Mouse (Mus musculus): ENCODE data around the gene Gm49320. TPM values are rescaled to one million over a fixed set of nuclear protein-coding genes. Genes with fewer than 3 reads are reported as not detected.

Gm49320 gene
- polyA plus RNA-seq, 1 experiment from 2014 or later: 0.73 TPM

- 19% methylated on average over 15 of the region's 15 CpGs for WGBS
- peak; percentile 2 for ATAC-seq
- H3K36me3 ChIP-seq (ENCODE audit: control insufficient read depth, insufficient read depth, low read length): no peaks in the 10 kb centered on the region; the same call in 1 of the 2 replicates
Observed at GRCm38 (mm10) chr8:4237814-4238433, 741 bp upstream of the Gm49320 start.

GRCm38 (mm10) chr8:4239193-4239890, 677 bp downstream of the Gm49320 start:
- Histone ChIP-seq H3K4me3 (ENCODE audit: low read depth, low read length) (peak overlapping the region; percentile 79), H3K4me2 (ENCODE audit: low read length) (peak overlapping the region; percentile 77), H3K9me3 (replicated peaks; ENCODE audit: control insufficient read depth, low read length, poor library complexity, severe bottlenecking) (no peaks in the 10 kb centered on the region), H3K27ac (ENCODE audit: low read length) (peak overlapping the region; percentile 91), H3K4me1 (ENCODE audit: control insufficient read depth, insufficient read depth, low read length) (peaks cover 25% of the 10 kb centered on the region), H3K27me3 (ENCODE audit: control insufficient read depth, insufficient read depth, low read depth, low read length) (no peaks in the 10 kb centered on the region), H3K36me3 (ENCODE audit: control insufficient read depth, insufficient read depth, low read length) (peaks cover 12% of the 10 kb centered on the region), H3K9ac (ENCODE audit: low read depth, low read length) (peak overlapping the region; percentile 84)
- WGBS: 15% methylated on average over 19 of the region's 19 CpGs
- ATAC-seq: peak; percentile 43

More at GRCm38 (mm10) chr8:4237814-4238433, 741 bp upstream of the Gm49320 start:
- peak overlapping the region; percentile 65 for H3K9ac ChIP-seq (ENCODE audit: low read depth, low read length)
- H3K4me3 ChIP-seq (ENCODE audit: low read depth, low read length): peak overlapping the region; percentile 79
- H3K4me2 ChIP-seq (ENCODE audit: low read length): peak overlapping the region; percentile 75
- H3K4me1 ChIP-seq (ENCODE audit: control insufficient read depth, insufficient read depth, low read length): peaks cover 25% of the 10 kb centered on the region
- H3K9me3 ChIP-seq (replicated peaks; ENCODE audit: control insufficient read depth, low read length, poor library complexity, severe bottlenecking): no peaks in the 10 kb centered on the region
- peak overlapping the region; percentile 83 for H3K27ac ChIP-seq (ENCODE audit: low read length)
- H3K27me3 ChIP-seq (ENCODE audit: control insufficient read depth, insufficient read depth, low read depth, low read length): no peaks in the 10 kb centered on the region

GRCm38 (mm10) chr8:4245061-4245460, 6.4 kb downstream of the Gm49320 start:
- WGBS: 94% methylated on average over 5 of the region's 5 CpGs

GRCm38 (mm10) chr8:4245737-4246136, 7.1 kb downstream of the Gm49320 start:
- Histone ChIP-seq H3K36me3 (ENCODE audit: control insufficient read depth, insufficient read depth, low read length) (peaks cover 35% of the 10 kb centered on the region), H3K9ac (ENCODE audit: low read depth, low read length) (no peak overlapping the region), H3K27ac (ENCODE audit: low read length) (no peak overlapping the region), H3K4me1 (ENCODE audit: control insufficient read depth, insufficient read depth, low read length) (peaks cover 5% of the 10 kb centered on the region), H3K4me2 (ENCODE audit: low read length) (no peak overlapping the region), H3K27me3 (ENCODE audit: control insufficient read depth, insufficient read depth, low read depth, low read length) (no peaks in the 10 kb centered on the region), H3K9me3 (replicated peaks; ENCODE audit: control insufficient read depth, low read length, poor library complexity, severe bottlenecking) (no peaks in the 10 kb centered on the region), H3K4me3 (ENCODE audit: low read depth, low read length) (no peak overlapping the region)
- WGBS: 80% methylated on average over 13 of the region's 13 CpGs
- ATAC-seq: no peak

More at GRCm38 (mm10) chr8:4245061-4245460, 6.4 kb downstream of the Gm49320 start:
- no peak for ATAC-seq
- Histone ChIP-seq H3K9ac (ENCODE audit: low read depth, low read length) (no peak overlapping the region), H3K4me2 (ENCODE audit: low read length) (no peak overlapping the region), H3K4me1 (ENCODE audit: control insufficient read depth, insufficient read depth, low read length) (peaks cover 11% of the 10 kb centered on the region), H3K9me3 (replicated peaks; ENCODE audit: control insufficient read depth, low read length, poor library complexity, severe bottlenecking) (no peaks in the 10 kb centered on the region), H3K4me3 (ENCODE audit: low read depth, low read length) (no peak overlapping the region), H3K27ac (ENCODE audit: low read length) (no peak overlapping the region), H3K27me3 (ENCODE audit: control insufficient read depth, insufficient read depth, low read depth, low read length) (no peaks in the 10 kb centered on the region), H3K36me3 (ENCODE audit: control insufficient read depth, insufficient read depth, low read length) (peaks cover 35% of the 10 kb centered on the region)

GRCm38 (mm10) chr8:4247241-4247640, 8.6 kb downstream of the Gm49320 start:
- Histone ChIP-seq H3K36me3 (ENCODE audit: control insufficient read depth, insufficient read depth, low read length) (peaks cover 35% of the 10 kb centered on the region), H3K4me1 (ENCODE audit: control insufficient read depth, insufficient read depth, low read length) (no peaks in the 10 kb centered on the region; the same call in 1 of the 2 replicates), H3K27me3 (ENCODE audit: control insufficient read depth, insufficient read depth, low read depth, low read length) (no peaks in the 10 kb centered on the region), H3K9me3 (replicated peaks; ENCODE audit: control insufficient read depth, low read length, poor library complexity, severe bottlenecking) (no peaks in the 10 kb centered on the region), H3K27ac (ENCODE audit: low read length) (no peak overlapping the region), H3K4me2 (ENCODE audit: low read length) (no peak overlapping the region), H3K4me3 (ENCODE audit: low read depth, low read length) (no peak overlapping the region), H3K9ac (ENCODE audit: low read depth, low read length) (no peak overlapping the region)
- 92% methylated on average over 8 of the region's 8 CpGs for WGBS
- no peak for ATAC-seq

GRCm38 (mm10) chr8:4247951-4248540, 9.4 kb downstream of the Gm49320 start, which contains the start of gene Tgfbr3l:
TSS of gene Tgfbr3l (plus strand) at chr8:4248214.
- H3K4me3 ChIP-seq (ENCODE audit: low read depth, low read length): no peak within 1 kb of the TSS
- 81% methylated on average over 15 of the region's 15 CpGs for WGBS
- H3K4me2 ChIP-seq (ENCODE audit: low read length): no peak within 1 kb of the TSS
- ATAC-seq: no peak
- no peaks in the 10 kb centered on the region for H3K9me3 ChIP-seq (replicated peaks; ENCODE audit: control insufficient read depth, low read length, poor library complexity, severe bottlenecking)
- no peaks in the 10 kb centered on the region for H3K27me3 ChIP-seq (ENCODE audit: control insufficient read depth, insufficient read depth, low read depth, low read length)
- H3K36me3 ChIP-seq (ENCODE audit: control insufficient read depth, insufficient read depth, low read length): peaks cover 35% of the 10 kb centered on the region
- peaks cover 3% of the 10 kb centered on the region; the same call in 1 of the 2 replicates for H3K4me1 ChIP-seq (ENCODE audit: control insufficient read depth, insufficient read depth, low read length)
- H3K9ac ChIP-seq (ENCODE audit: low read depth, low read length): peak within 1 kb of the TSS; percentile 21; the same call in 1 of the 2 replicates
- H3K27ac ChIP-seq (ENCODE audit: low read length): no peak within 1 kb of the TSS

GRCm38 (mm10) chr8:4249213-4249612, 10.5 kb downstream of the Gm49320 start:
- no peaks in the 10 kb centered on the region for H3K27me3 ChIP-seq (ENCODE audit: control insufficient read depth, insufficient read depth, low read depth, low read length)
- H3K4me1 ChIP-seq (ENCODE audit: control insufficient read depth, insufficient read depth, low read length): peaks cover 11% of the 10 kb centered on the region
- no peak overlapping the region for H3K4me2 ChIP-seq (ENCODE audit: low read length)
- H3K27ac ChIP-seq (ENCODE audit: low read length): no peak overlapping the region
- peak overlapping the region; percentile 15; the same call in 1 of the 2 replicates for H3K9ac ChIP-seq (ENCODE audit: low read depth, low read length)
- H3K4me3 ChIP-seq (ENCODE audit: low read depth, low read length): no peak overlapping the region
- WGBS: 16% methylated on average over 29 of the region's 29 CpGs
- no peak for ATAC-seq
- no peaks in the 10 kb centered on the region for H3K9me3 ChIP-seq (replicated peaks; ENCODE audit: control insufficient read depth, low read length, poor library complexity, severe bottlenecking)
- H3K36me3 ChIP-seq (ENCODE audit: control insufficient read depth, insufficient read depth, low read length): peaks cover 25% of the 10 kb centered on the region

- Histone ChIP-seq H3K27ac (ENCODE audit: low read length) (no peak overlapping the region), H3K4me1 (ENCODE audit: control insufficient read depth, insufficient read depth, low read length) (peaks cover 13% of the 10 kb centered on the region), H3K27me3 (ENCODE audit: control insufficient read depth, insufficient read depth, low read depth, low read length) (no peaks in the 10 kb centered on the region), H3K9me3 (replicated peaks; ENCODE audit: control insufficient read depth, low read length, poor library complexity, severe bottlenecking) (no peaks in the 10 kb centered on the region), H3K36me3 (ENCODE audit: control insufficient read depth, insufficient read depth, low read length) (peaks cover 20% of the 10 kb centered on the region), H3K9ac (ENCODE audit: low read depth, low read length) (no peak overlapping the region), H3K4me2 (ENCODE audit: low read length) (no peak overlapping the region), H3K4me3 (ENCODE audit: low read depth, low read length) (no peak overlapping the region)
- WGBS: 32% methylated on average over 26 of the region's 26 CpGs
- 0 out of 2 replicates have a peak, but pooled peaks have one; percentile 1 for ATAC-seq
Observed at GRCm38 (mm10) chr8:4250306-4250970, 11.8 kb downstream of the Gm49320 start.

Measured in midbrain, embryonic 16.5 days (tissue).